Mouse (Mus musculus): Measurements from ENCODE around the gene Mllt3. TPM values are rescaled to one million over a fixed set of nuclear protein-coding genes. Genes with fewer than 3 reads are reported as not detected.
A peak's percentile ranks its signal among the peaks of the same experiment; 100 is the strongest.

Mllt3 gene
- total and polyA plus RNA-seq, 3 experiments, result 15.4 to 75.3 TPM; not detected in 1

GRCm38 (mm10) chr4:87759110-87759509 is 274.1 kb downstream of the Mllt3 start:
- Histone ChIP-seq H3K27me3 (ENCODE audit: control insufficient read depth in 1 of 2, insufficient read depth in 2 of 2, low read length in 2 of 2) (no peaks in the 10 kb centered on the region; a peak in 1 of 4 replicates), H3K36me3 (ENCODE audit: control insufficient read depth in 1 of 2, insufficient read depth in 2 of 2, low read length in 2 of 2) (no peaks in the 10 kb centered on the region), H3K9me3 (replicated peaks; ENCODE audit: insufficient read depth, low read length) (no peaks in the 10 kb centered on the region), H3K79me2 (ENCODE audit: control insufficient read depth, insufficient read depth, low read length, poor library complexity) (no peaks in the 10 kb centered on the region), H3K4me1 (ENCODE audit: control insufficient read depth in 1 of 2, insufficient read depth in 2 of 2, low read length in 2 of 2) (no peaks in the 10 kb centered on the region), H3K4me3 (ENCODE audit: control insufficient read depth in 1 of 2, insufficient read depth in 1 of 2, low read depth in 2 of 2, low read length in 2 of 2) (no peak overlapping the region), H3K27ac (ENCODE audit: control insufficient read depth, low read depth, low read length) (no peak overlapping the region), H3K9ac (ENCODE audit: control insufficient read depth, low read depth, low read length, poor library complexity, severe bottlenecking) (no peak overlapping the region)
- DNase-seq (ENCODE audit: low read depth, low spot score), result no peak
- TF ChIP-seq TAL1 (IDR thresholded peaks at IDR 0.05; ENCODE audit: low read length), result no peak
- no peak for TF ChIP-seq MYC (IDR thresholded peaks at IDR 0.05; ENCODE audit: low read depth, low read length)
- TF ChIP-seq KAT2A (conservative IDR thresholded peaks at IDR 0.05; ENCODE audit: low read depth, low read length), result no peak
- no peak for TF ChIP-seq GATA1 (IDR thresholded peaks at IDR 0.05; ENCODE audit: low read depth, low read length)
- no peak for TF ChIP-seq MYB (IDR thresholded peaks at IDR 0.05; ENCODE audit: low read depth, low read length)
- TF ChIP-seq ETS1 (IDR thresholded peaks at IDR 0.05; ENCODE audit: low read depth, low read length), result no peak
- no peak for TF ChIP-seq HCFC1 (IDR thresholded peaks at IDR 0.05; ENCODE audit: low read depth, low read length)
- no peak for TF ChIP-seq TCF12 (IDR thresholded peaks at IDR 0.05; ENCODE audit: low read depth, low read length)

GRCm38 (mm10) chr4:87751515-87751864 is 281.7 kb downstream of the Mllt3 start:
- DNase-seq (ENCODE audit: low read depth, low spot score), result no peak
- no peak overlapping the region for H3K27ac ChIP-seq (ENCODE audit: control insufficient read depth, low read depth, low read length)

GRCm38 (mm10) chr4:87750856-87751514 is 282.2 kb downstream of the Mllt3 start:
- no peaks in the 10 kb centered on the region for H3K79me2 ChIP-seq (ENCODE audit: control insufficient read depth, insufficient read depth, low read length, poor library complexity)
- no peaks in the 10 kb centered on the region for H3K27me3 ChIP-seq (ENCODE audit: control insufficient read depth in 1 of 2, insufficient read depth in 2 of 2, low read length in 2 of 2)
- H3K9ac ChIP-seq (ENCODE audit: control insufficient read depth, low read depth, low read length, poor library complexity, severe bottlenecking), result no peak overlapping the region
- peak; percentile 63 for DNase-seq (ENCODE audit: low read depth, low spot score)
- H3K27ac ChIP-seq (ENCODE audit: control insufficient read depth, low read depth, low read length), result peak overlapping the region; percentile 18; the same call in 1 of the 2 replicates
- peaks cover 0 to 10% of the 10 kb centered on the region in 2 experiments; a peak in 2 of 4 replicates for H3K36me3 ChIP-seq (ENCODE audit: control insufficient read depth in 1 of 2, insufficient read depth in 2 of 2, low read length in 2 of 2)
- no peaks in the 10 kb centered on the region for H3K9me3 ChIP-seq (replicated peaks; ENCODE audit: insufficient read depth, low read length)
- H3K4me3 ChIP-seq (ENCODE audit: control insufficient read depth in 1 of 2, insufficient read depth in 1 of 2, low read depth in 2 of 2, low read length in 2 of 2), result peak overlapping the region in 1 of 2 experiments; percentile 19; a peak in 1 of 4 replicates
- peaks cover 0 to 9% of the 10 kb centered on the region in 2 experiments; a peak in 3 of 4 replicates for H3K4me1 ChIP-seq (ENCODE audit: control insufficient read depth in 1 of 2, insufficient read depth in 2 of 2, low read length in 2 of 2)
- TF ChIP-seq ZMIZ1 (IDR thresholded peaks at IDR 0.05; ENCODE audit: low read depth, low read length) (no peak), POLR2AphosphoS2 (IDR thresholded peaks at IDR 0.05; ENCODE audit: low read length) (no peak), TBP (IDR thresholded peaks at IDR 0.05; ENCODE audit: low read depth, low read length) (no peak), CHD2 (IDR thresholded peaks at IDR 0.05; ENCODE audit: low read length) (no peak), CTCF (IDR thresholded peaks at IDR 0.05 in 2 of 3, conservative IDR thresholded peaks at IDR 0.05 in 1 of 3; ENCODE audit: control insufficient read depth in 1 of 3, insufficient read depth in 1 of 3, low read depth in 2 of 3, low read length in 3 of 3, poor library complexity in 1 of 3, severe bottlenecking in 1 of 3) (no peak), TAL1 (IDR thresholded peaks at IDR 0.05; ENCODE audit: low read length) (peak; percentile 48), TCF12 (IDR thresholded peaks at IDR 0.05; ENCODE audit: low read depth, low read length) (peak; percentile 93), E2F4 (IDR thresholded peaks at IDR 0.05; ENCODE audit: borderline replicate concordance, low read depth, low read length) (no peak), USF2 (IDR thresholded peaks at IDR 0.05; ENCODE audit: borderline replicate concordance in 1 of 2, insufficient read depth in 1 of 2, low read depth in 1 of 2, low read length in 2 of 2) (no peak), CHD1 (IDR thresholded peaks at IDR 0.05; ENCODE audit: low read depth, low read length) (no peak), MEF2A (IDR thresholded peaks at IDR 0.05; ENCODE audit: extremely low read depth, insufficient replicate concordance, low read depth, low read length, poor library complexity, severe bottlenecking) (no peak), ZNF384 (IDR thresholded peaks at IDR 0.05; ENCODE audit: low read depth, low read length) (no peak), POLR2A (IDR thresholded peaks at IDR 0.05; ENCODE audit: control insufficient read depth in 1 of 2, insufficient read depth in 1 of 2, low read depth in 1 of 2, low read length in 2 of 2, poor library complexity in 1 of 2) (no peak), BHLHE40 (IDR thresholded peaks at IDR 0.05; ENCODE audit: borderline replicate concordance, low read depth, low read length) (no peak), EP300 (IDR thresholded peaks at IDR 0.05; ENCODE audit: low read depth in 1 of 2, low read length in 2 of 2) (peak; percentile 78 to 87), MXI1 (IDR thresholded peaks at IDR 0.05; ENCODE audit: low read depth, low read length) (no peak; the same call in 1 of the 2 replicates), JUND (IDR thresholded peaks at IDR 0.05; ENCODE audit: low read depth, low read length) (no peak), ELF1 (IDR thresholded peaks at IDR 0.05; ENCODE audit: low read depth, low read length) (no peak)

More at GRCm38 (mm10) chr4:87751515-87751864, 281.7 kb downstream of the Mllt3 start:
- no peak overlapping the region for H3K4me3 ChIP-seq (ENCODE audit: control insufficient read depth in 1 of 2, insufficient read depth in 1 of 2, low read depth in 2 of 2, low read length in 2 of 2)
- no peak overlapping the region for H3K9ac ChIP-seq (ENCODE audit: control insufficient read depth, low read depth, low read length, poor library complexity, severe bottlenecking)
- H3K4me1 ChIP-seq (ENCODE audit: control insufficient read depth in 1 of 2, insufficient read depth in 2 of 2, low read length in 2 of 2), result peaks cover 0 to 9% of the 10 kb centered on the region in 2 experiments; a peak in 3 of 4 replicates
- TF ChIP-seq SMC3 (IDR thresholded peaks at IDR 0.05; ENCODE audit: low read depth, low read length) (no peak), ZNF384 (IDR thresholded peaks at IDR 0.05; ENCODE audit: low read depth, low read length) (no peak), RCOR1 (IDR thresholded peaks at IDR 0.05; ENCODE audit: low read depth, low read length) (peak; percentile 7; the same call in 1 of the 2 replicates)
- H3K36me3 ChIP-seq (ENCODE audit: control insufficient read depth in 1 of 2, insufficient read depth in 2 of 2, low read length in 2 of 2), result peaks cover 0 to 10% of the 10 kb centered on the region in 2 experiments; a peak in 2 of 4 replicates
- no peaks in the 10 kb centered on the region for H3K27me3 ChIP-seq (ENCODE audit: control insufficient read depth in 1 of 2, insufficient read depth in 2 of 2, low read length in 2 of 2)
- H3K79me2 ChIP-seq (ENCODE audit: control insufficient read depth, insufficient read depth, low read length, poor library complexity), result no peaks in the 10 kb centered on the region
- no peaks in the 10 kb centered on the region for H3K9me3 ChIP-seq (replicated peaks; ENCODE audit: insufficient read depth, low read length)

Measured in MEL (cell line).